Mouse (Mus musculus) adrenal gland, postnatal 25 days (tissue): ENCODE measurements at regions not wholly inside any gene's neighbourhood (a gene's known extent, or its start where the extent isn't known, plus 50 kb on each side); places are given as distances from the start of the nearest gene placed in this dataset.
"Not testable (repeated sequence)": the region's sequence is repeated elsewhere in the genome, so short reads cannot be mapped to it uniquely, and the experiment has no call there.

Experiments
- DNase-seq: peaks from one replicate; pipeline ENCODE4 v3.0.0; 2021; ENCODE audit warnings: mixed read lengths

DNA sequence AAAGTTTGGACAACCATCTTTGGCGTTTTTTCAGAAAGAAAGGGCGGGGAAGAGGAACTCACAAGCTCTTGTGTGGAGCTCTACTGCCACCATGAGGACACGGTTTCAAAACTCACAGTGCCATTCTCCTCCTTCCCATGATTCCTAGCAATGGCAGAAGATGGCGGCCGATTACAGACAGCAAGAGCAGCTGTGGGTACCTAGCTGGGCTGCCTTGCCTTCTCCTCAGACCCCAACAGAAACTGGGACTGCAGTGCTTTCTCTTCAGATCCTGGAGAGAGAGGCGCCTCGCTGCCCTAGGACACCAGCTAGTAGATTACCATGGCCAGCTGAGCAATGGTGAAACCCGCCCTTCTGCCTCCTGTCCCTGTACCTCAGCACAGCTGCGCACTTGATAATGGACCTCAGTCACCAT lies 174.2 kb upstream of the Olfr1324 start:
- DNase-seq = not testable (repeated sequence)

- DNase-seq = not testable (repeated sequence)
Measured at GRCm38 (mm10) chrX:50600262-50600661, 172.0 kb upstream of the Olfr1324 start.

DNA sequence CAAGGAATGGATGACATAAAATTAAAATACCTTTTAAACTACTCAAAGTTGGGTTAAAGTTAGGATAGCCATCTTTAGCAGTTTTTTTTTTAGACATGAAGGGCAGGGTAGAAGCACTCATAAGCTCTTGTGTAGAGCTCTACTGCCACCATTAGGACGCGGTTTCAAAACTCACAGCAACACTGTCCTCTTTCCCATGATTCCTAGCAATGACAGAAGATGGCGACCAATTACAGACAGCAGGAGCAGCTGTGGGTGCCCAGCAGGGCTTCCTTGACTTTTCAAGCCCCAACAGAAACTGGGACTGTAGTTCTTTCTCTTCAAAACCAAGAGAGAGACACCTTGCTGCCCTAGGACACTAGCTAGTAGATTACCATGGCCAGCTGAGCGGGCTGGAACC lies 171.5 kb upstream of the Olfr1324 start:
- no peak for DNase-seq

- DNase-seq = not testable (repeated sequence)
Measured at GRCm38 (mm10) chrX:50597626-50598025, 169.3 kb upstream of the Olfr1324 start.

DNA sequence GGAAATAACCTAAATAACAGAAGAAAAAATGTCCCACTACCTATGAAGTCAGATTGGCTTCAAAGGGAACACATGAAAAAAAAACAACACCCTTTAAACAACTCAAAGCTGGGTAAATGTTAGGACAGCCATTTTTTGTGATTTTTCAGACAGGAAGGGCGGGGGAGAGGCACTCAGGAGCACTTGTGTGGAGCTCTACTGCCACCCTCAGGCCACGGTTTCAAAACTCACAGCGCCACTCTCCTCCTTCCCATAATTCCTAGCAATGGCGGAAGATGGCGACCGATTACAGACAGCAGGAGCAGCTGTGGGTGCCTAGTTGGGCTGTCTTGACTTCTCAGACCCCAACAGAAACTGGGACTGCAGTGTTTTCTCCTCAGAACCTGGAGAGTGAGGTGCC lies 168.8 kb upstream of the Olfr1324 start:
- no peak for DNase-seq

GRCm38 (mm10) chrX:50594976-50595375 lies 166.7 kb upstream of the Olfr1324 start:
- not testable (repeated sequence) for DNase-seq

- no peak for DNase-seq
Measured at GRCm38 (mm10) chrX:50591477-50591876, 163.2 kb upstream of the Olfr1324 start.

DNA sequence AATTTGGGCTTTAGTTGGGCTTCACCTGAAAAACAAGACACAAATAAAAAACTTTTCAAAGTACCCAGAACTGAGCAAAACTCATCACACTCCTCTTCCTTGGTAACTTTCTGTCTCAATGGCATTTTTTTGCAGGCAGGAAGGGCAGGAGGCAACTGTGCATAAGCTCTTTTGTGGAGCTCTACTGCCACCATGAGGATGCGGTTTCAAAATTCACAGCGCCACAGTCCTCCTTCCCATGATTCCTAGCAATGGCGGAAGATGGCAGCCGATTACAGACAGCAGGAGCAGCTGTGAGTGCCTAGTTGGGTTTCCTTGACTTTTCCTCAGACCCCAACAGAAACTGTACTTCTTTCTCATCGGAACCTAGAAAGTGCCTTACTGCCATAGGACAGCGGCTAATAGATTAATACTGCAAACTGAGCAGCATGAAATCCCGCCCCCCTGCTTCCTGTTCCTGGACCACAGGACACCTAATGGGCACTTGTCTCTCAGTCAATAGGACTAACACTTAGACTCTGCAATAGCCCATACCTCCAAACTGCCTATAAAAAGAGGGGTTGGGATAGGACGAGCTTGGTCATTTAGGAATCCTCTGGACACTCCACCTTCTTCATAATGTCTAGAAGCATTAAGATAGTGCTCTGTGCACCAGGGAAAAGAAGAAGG lies 162.5 kb upstream of the Olfr1324 start:
- DNase-seq = no peak

- DNase-seq = no peak
Measured at GRCm38 (mm10) chrX:50588892-50589291, 160.6 kb upstream of the Olfr1324 start.

- DNase-seq = no peak
Measured at GRCm38 (mm10) chrX:50583741-50584580, 155.7 kb upstream of the Olfr1324 start.

DNA sequence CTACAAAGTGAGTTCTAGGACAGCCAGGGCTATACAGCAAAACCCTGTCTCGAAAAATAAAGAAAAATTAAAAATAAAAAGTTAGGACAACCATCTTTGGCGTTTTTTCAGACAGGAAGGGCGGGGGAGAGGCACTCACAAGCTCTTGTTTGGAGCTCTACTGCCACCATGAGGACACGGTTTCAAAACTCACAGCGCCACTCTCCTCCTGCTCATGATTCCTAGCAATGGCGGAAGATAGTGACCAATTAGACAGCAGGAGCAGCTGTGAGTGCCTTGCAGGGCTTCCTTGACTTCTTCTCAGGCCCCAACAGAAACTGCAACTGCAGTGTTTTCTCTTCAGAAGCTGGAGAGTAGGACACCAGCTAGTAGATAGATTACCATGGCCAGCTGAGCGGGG lies 151.9 kb upstream of the Olfr1324 start:
- no peak for DNase-seq

- no peak for DNase-seq
Measured at GRCm38 (mm10) chrX:50576824-50577223, 148.5 kb upstream of the Olfr1324 start.

DNA sequence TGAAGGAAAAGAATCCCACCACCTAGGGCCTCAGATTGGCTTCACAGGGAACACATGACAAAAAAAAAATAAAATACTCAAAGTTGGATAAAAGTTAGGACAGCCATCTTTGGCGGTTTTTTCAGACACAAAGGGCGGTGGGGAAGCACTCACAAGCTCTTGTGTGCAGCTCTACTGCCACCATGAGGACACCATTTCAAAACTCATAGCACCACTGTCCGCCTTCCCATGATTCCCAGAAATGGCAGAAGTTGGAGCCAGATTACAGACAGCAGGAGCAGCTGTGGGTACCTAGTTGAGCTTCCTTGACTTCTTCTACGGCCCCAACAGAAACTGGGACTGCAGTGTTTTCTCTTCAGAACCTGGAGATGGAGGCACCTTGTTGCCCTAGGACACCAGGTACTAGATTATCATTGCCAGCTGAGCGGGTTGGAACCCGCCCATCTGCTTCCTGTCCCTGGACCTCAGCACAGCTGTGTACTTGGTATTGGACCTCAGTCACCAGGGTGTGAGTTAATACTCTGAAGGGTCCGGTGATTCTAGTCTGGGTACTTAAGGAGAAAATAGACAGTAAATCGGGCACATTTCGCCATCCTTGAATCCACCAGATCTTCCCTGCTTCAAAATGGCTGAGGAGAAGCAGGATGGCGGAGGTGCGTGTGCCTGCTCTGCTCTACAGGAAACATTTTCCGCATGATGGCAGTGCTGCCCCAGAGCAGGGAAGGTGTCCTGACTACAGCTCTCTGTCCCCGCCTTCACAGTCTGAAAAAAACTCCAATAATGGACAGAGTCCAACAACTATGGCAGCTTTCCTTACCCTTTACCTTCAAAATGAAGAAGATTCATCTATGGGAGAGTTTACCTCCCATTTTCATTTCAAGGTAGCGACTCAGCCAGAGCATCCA lies 144.1 kb upstream of the Olfr1324 start:
- DNase-seq = peak; percentile 5

GRCm38 (mm10) chrX:50569087-50569486 lies 140.8 kb upstream of the Olfr1324 start:
- no peak for DNase-seq

DNA sequence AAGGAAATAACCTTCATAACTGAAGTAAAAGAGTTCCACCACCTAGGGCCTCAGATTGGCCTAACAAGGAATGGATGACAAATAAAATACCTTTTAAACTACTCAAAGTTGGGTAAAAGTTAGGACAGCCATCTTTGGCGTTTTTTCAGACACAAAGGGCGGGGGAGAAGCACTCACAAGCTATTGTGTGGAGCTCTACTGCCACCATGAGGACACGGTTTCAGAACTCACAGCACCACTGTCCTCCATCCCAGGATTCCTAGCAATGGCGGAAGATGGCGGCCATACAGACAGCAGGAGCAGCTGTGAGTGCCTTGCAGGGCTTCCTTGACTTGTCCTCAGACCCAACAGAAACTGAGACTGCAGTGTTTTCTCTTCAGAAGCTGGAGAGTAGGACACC lies 138.0 kb upstream of the Olfr1324 start:
- no peak for DNase-seq

DNA sequence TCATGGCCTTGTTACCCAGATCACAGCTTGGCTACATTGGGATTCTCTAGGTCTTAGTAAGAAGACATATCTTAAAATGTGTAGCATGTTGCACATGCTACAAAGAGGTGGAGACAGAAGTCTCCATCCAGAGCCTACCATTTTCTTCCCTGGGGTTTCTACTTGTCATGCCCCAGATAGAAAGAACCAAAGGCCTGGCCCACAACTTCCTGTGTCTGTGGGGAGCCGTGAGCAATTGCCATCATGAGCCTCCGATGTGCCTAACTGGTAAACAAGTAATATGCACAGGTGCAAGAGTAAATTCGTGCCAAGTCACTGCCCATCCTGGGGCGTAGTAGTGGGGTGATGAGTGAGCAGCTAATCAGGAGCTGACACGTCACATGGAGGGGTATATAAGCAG lies 136.7 kb upstream of the Olfr1324 start:
- not testable (repeated sequence) for DNase-seq

DNA sequence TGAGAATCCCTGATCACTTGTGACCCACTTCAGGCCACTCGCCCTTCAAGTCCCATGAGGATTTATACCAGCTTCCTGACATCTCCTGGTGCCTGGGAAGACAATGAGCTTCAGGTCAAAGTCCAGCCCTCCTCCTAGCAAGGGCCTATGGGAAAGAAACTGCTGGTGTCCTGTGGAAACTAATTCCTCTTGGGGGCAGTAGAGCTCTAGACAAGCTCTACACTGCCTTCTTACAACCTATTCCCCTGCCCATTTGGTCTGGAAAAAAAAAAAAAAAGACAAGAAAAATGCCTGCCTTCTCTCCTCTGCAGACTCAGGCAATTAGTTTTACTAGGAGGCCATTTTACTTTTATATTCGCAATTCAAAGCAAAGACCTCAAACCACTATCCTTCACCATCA lies 132.6 kb upstream of the Olfr1324 start:
- no peak for DNase-seq

GRCm38 (mm10) chrX:50550297-50550696 lies 122.0 kb upstream of the Olfr1324 start:
- no peak for DNase-seq

GRCm38 (mm10) chrX:50549713-50550112 lies 121.4 kb upstream of the Olfr1324 start:
- no peak for DNase-seq

- DNase-seq = not testable (repeated sequence)
Measured at GRCm38 (mm10) chrX:50537785-50538159, 109.5 kb upstream of the Olfr1324 start.

GRCm38 (mm10) chrX:50537122-50537784 lies 109.0 kb upstream of the Olfr1324 start:
- DNase-seq = peak; percentile 40

- no peak for DNase-seq
Measured at GRCm38 (mm10) chrX:50504047-50504446, 75.7 kb upstream of the Olfr1324 start.
